In the genomic region with DNA sequence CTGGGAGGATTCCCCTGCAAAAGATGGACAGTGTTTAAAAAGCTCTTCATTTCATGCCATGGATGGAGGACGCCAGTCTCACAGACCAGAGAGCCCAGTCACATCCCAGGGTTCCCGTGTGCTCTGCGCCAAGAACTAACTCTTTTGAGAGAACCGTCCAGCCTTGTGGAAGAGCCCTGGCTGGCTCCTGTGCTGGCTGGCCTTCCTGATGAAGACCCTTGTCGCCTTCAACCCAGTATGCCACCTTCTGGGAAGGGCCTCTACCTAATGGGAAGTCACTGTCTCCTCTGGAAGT, we compare ENCODE assay signal across 15 mouse cellular contexts. TPM values are rescaled to one million over a fixed set of nuclear protein-coding genes. Genes with fewer than 3 reads are reported as not detected.
DNase-seq lines count a peak whose midpoint lies in the region; ATAC-seq and TF ChIP-seq lines count a peak whose summit lies in the region.
"Had no signal": no experiment of that assay in that cellular context is flagged by ENCODE, and none has a peak within 500 bp of the region (broad histone marks: within the 10 kb centered on the region; RNA-seq: fewer than 3 reads in every experiment).

No protein-coding gene starts in this region.

- TF ChIP-seq CTCF in stomach, postnatal 0 days (IDR thresholded peaks at IDR 0.05; ENCODE audit: low read depth) = no peak

- peak; percentile 36; the same call in 1 of the 2 replicates for ATAC-seq in cerebellum, adult (ENCODE audit: insufficient number of reproducible peaks, low FRiP score, low TSS enrichment)
- no peak for ATAC-seq in stomach, embryonic 14.5 days (ENCODE audit: insufficient number of reproducible peaks, insufficient read depth, low FRiP score, low read depth)
- no peak for ATAC-seq in stomach, postnatal 0 days (ENCODE audit: low FRiP score, low TSS enrichment)
- peak; percentile 62 for ATAC-seq in midbrain, embryonic 15.5 days (replicated peaks)
- ATAC-seq in megakaryocyte-erythroid progenitor cell, adult 5-6 weeks (replicated peaks; ENCODE audit: low FRiP score, low TSS enrichment, poor library complexity, severe bottlenecking) = no peak

- no peaks in the 10 kb centered on the region; the same call in 1 of the 2 replicates for H3K4me1 ChIP-seq in stomach, embryonic 14.5 days (ENCODE audit: control insufficient read depth, insufficient read depth, low read length)
- no peaks in the 10 kb centered on the region for H3K4me1 ChIP-seq in stomach, postnatal 0 days (replicated peaks; ENCODE audit: control insufficient read depth, insufficient read depth)
- H3K4me1 ChIP-seq in midbrain, embryonic 15.5 days = peaks cover 14% of the 10 kb centered on the region
- H3K4me1 ChIP-seq: heart, embryonic 10.5 days; liver, embryonic 13.5 days had no signal

- H3K27ac ChIP-seq in stomach, embryonic 14.5 days (ENCODE audit: low read length) = no peak overlapping the region
- H3K27ac ChIP-seq in stomach, postnatal 0 days (replicated peaks) = no peak overlapping the region
- peak overlapping the region; percentile 87 for H3K27ac ChIP-seq in midbrain, embryonic 15.5 days
- H3K27ac ChIP-seq: heart, embryonic 10.5 days; liver, embryonic 13.5 days had no signal

- 82% methylated on average over 5 of the region's 5 CpGs for WGBS in stomach, embryonic 14.5 days
- 76% methylated on average over 5 of the region's 5 CpGs for WGBS in stomach, postnatal 0 days
- WGBS in midbrain, embryonic 15.5 days = 63% methylated on average over 5 of the region's 5 CpGs

- TF ChIP-seq EP300 in stomach, postnatal 0 days (optimal IDR thresholded peaks at IDR 0.05) = no peak

- H3K36me3 ChIP-seq in stomach, embryonic 14.5 days (ENCODE audit: control insufficient read depth, insufficient read depth, low read length) = no peaks in the 10 kb centered on the region
- no peaks in the 10 kb centered on the region for H3K36me3 ChIP-seq in stomach, postnatal 0 days (ENCODE audit: control insufficient read depth, insufficient read depth, low read length)
- H3K36me3 ChIP-seq in midbrain, embryonic 15.5 days (replicated peaks) = no peaks in the 10 kb centered on the region
- H3K36me3 ChIP-seq: heart, embryonic 10.5 days; liver, embryonic 13.5 days had no signal

- H3K9me3 ChIP-seq in stomach, embryonic 14.5 days (ENCODE audit: control insufficient read depth, low read depth, low read length) = no peaks in the 10 kb centered on the region
- no peaks in the 10 kb centered on the region for H3K9me3 ChIP-seq in stomach, postnatal 0 days (ENCODE audit: control insufficient read depth, low read length)
- no peaks in the 10 kb centered on the region for H3K9me3 ChIP-seq in midbrain, embryonic 15.5 days
- H3K9me3 ChIP-seq: heart, embryonic 10.5 days; liver, embryonic 13.5 days had no signal

- 0 out of 2 replicates have a peak overlapping the region, but pooled peaks have one; percentile 46 for H3K4me2 ChIP-seq in stomach, embryonic 14.5 days (replicated peaks; ENCODE audit: low read depth, low read length)
- H3K4me2 ChIP-seq in stomach, postnatal 0 days (replicated peaks; ENCODE audit: low read depth) = no peak overlapping the region
- peak overlapping the region; percentile 48 for H3K4me2 ChIP-seq in midbrain, embryonic 15.5 days
- H3K4me2 ChIP-seq: liver, embryonic 13.5 days had no signal

- no peaks in the 10 kb centered on the region for H3K27me3 ChIP-seq in stomach, embryonic 14.5 days (ENCODE audit: control insufficient read depth, insufficient read depth, low read length)
- H3K27me3 ChIP-seq in stomach, postnatal 0 days (ENCODE audit: control insufficient read depth, insufficient read depth, low read length) = no peaks in the 10 kb centered on the region
- H3K27me3 ChIP-seq in midbrain, embryonic 15.5 days (replicated peaks) = no peaks in the 10 kb centered on the region
- H3K27me3 ChIP-seq: CH12.LX; liver, embryonic 13.5 days had no signal

- no peak for DNase-seq in cerebellum, postnatal 10 days
- no peak for DNase-seq in stomach, postnatal 0 days (ENCODE audit: low spot score)
- no peak for DNase-seq in adrenal gland, postnatal 25 days
- no peak for DNase-seq in thymus, adult 18-20 months
- DNase-seq: cerebellum, adult 11-12 months; kidney, adult 9 months; liver, embryonic 13.5 days; lung, postnatal 10 days; thymus, postnatal 14 days had no signal

- no peak overlapping the region; the same call in 1 of the 2 replicates for H3K4me3 ChIP-seq in stomach, embryonic 14.5 days (ENCODE audit: low read depth, low read length)
- H3K4me3 ChIP-seq in stomach, postnatal 0 days (ENCODE audit: low read depth, low read length) = no peak overlapping the region
- H3K4me3 ChIP-seq in midbrain, embryonic 15.5 days = no peak overlapping the region
- H3K4me3 ChIP-seq: liver, embryonic 13.5 days had no signal

- H3K9ac ChIP-seq in stomach, embryonic 14.5 days (replicated peaks; ENCODE audit: low read depth, low read length) = no peak overlapping the region
- H3K9ac ChIP-seq in stomach, postnatal 0 days (ENCODE audit: low read length) = no peak overlapping the region
- peak overlapping the region; percentile 16; the same call in 1 of the 2 replicates for H3K9ac ChIP-seq in midbrain, embryonic 15.5 days
- H3K9ac ChIP-seq: liver, embryonic 13.5 days had no signal

RNA-seq across cellular contexts. Expression of gene Tfb1m, which starts 54.1 kb away (rescaled TPM):
- 17.6 and 20.1 TPM in 2 replicates for polyA plus RNA-seq in stomach, embryonic 14.5 days (2014; fragmentation: Nextera tagmentation; extraction: Ambion mirVana)
- 9.0 and 9.6 TPM in 2 replicates for polyA plus RNA-seq in stomach, postnatal 0 days (2015; fragmentation: Nextera tagmentation; extraction: Ambion mirVana)
- 11.7 TPM in 2 replicates for polyA plus RNA-seq in midbrain, embryonic 15.5 days (2015; fragmentation: Nextera tagmentation; extraction: Ambion mirVana)
- 12.8 and 17.4 TPM in 2 replicates for total RNA-seq in adrenal gland, postnatal 25 days (2021)
- total RNA-seq in megakaryocyte-erythroid progenitor cell, adult 5-6 weeks (2014; fragmentation: Nextera tagmentation) = 25.2 and 27.2 TPM in 2 replicates
- 18.2 and 20.5 TPM in 2 replicates for total RNA-seq in megakaryocyte-erythroid progenitor cell, adult 5-6 weeks (2017)

Comparison
In these comparisons a context has a peak if more than half of its experiments do, and no peak if none do; other contexts are left out.
1. ATAC-seq: peak in cerebellum, adult (single experiment) and midbrain, embryonic 15.5 days (single experiment); none in stomach, embryonic 14.5 days (single experiment), stomach, postnatal 0 days (single experiment) and megakaryocyte-erythroid progenitor cell, adult 5-6 weeks (single experiment).